Mouse (Mus musculus): ENCODE measurements at regions not wholly inside any gene's neighbourhood (a gene's known extent, or its start where the extent isn't known, plus 50 kb on each side); places are given as distances from the start of the nearest gene placed in this dataset.

DNA sequence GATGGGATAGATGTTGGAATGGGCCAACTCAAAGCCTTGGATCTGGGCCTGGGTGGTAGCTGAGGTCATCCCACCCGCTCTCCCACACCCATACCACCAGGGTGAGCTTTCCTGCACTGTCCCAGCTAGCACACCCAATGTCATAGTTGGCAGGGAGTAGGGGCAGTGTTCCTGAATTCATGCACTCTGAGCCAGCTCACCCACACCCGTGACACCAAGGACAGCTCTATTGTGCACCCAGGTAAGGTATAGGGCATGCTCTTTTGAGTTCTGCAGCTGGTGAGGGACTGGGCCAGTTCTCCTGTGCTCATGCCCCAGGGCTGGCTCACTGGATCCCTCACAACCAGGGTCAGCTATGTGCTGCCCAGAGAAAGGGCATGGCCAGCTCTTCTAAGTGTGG lies 64.8 kb upstream of the Peli2 start:
- no peak for DNase-seq (ENCODE audit: low spot score)

DNA sequence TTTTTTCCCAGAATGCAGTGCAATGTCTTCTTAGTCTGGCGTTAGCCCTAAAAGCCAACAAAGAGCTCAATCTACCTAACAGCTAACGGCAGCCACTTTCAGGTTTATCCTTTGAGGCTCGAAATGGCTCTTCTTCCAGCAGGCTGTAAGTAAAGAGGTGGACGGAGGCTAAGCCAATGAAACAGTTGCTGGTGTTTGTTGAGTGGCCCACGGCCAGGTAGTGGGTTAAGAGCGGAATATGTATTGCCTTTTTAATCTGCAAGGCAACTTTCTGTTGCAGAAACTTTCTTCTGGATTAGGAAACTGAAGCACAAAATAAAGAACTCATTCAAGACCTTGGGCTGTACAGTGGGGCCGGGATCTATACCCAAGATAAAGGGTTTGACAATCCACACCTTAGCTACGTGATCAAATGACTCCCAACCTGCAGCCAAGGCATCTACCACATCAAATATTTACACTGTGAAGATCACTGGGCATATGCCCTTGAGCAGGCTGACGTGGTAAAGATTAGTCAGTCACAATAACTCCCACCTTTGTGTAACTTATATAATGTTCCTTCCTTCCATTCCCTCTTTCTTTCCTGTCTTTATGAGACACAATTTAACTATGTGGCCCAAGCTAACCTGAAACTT lies 62.3 kb upstream of the Peli2 start:
- DNase-seq (ENCODE audit: low spot score): no peak

DNA sequence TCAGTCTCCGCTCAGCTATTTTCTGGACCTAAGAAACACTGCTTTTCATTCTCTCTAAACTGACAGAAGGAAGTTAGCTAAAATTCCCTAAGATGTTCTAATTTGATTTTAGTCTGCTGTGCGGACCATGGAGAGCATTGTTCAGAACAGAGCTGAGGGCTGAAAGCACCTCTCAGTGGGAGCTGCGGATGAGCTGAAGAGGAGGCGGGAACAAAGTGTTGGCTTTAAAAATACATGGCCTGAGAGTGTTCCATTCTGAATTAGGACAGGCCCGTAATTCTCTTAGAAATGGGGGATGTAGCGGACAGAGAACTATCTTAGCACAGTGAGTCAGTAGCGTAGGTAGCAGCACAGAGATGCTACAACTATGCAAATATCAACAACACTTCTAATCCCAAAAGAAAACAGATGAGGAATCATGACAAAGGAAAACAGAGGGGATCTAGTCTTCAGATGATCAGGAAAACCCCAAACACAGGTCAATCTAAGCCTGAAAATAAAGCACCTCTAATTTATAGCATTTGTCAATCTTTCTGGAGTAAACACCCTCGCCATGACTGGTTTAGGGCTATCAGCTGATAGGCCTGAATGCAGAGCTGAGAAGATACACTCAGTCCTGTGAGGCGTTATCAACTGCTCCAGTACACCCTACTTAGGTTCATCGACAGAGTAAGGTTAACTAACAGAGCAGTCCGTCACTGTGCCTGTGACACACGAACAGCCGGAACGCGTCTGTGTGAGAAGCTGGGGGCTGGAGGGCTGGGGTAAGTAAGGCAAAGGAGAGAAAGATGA lies 60.8 kb upstream of the Peli2 start:
- no peak for DNase-seq (ENCODE audit: low spot score)

DNA sequence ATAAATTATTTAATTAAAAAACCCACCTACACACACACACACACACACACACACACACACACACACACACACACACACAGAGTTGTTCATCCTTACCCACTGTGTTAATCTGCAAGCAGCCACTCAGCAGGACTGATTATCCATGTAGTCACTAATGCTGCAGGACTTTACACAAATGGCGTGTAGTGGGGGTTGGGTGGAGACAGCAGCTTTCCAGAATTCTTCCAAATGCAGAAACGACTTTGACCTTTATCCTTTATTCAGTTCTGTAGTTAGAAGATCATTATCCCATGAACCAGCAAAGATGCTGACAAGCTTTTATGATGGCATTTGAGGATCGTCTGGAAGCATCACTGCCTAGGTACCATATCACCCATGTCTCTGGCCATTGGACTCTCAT lies 52.0 kb upstream of the Peli2 start:
- no peak for DNase-seq (ENCODE audit: low spot score)
